Mouse (Mus musculus): ENCODE measurements around the gene Syvn1.

Syvn1 gene

DNA sequence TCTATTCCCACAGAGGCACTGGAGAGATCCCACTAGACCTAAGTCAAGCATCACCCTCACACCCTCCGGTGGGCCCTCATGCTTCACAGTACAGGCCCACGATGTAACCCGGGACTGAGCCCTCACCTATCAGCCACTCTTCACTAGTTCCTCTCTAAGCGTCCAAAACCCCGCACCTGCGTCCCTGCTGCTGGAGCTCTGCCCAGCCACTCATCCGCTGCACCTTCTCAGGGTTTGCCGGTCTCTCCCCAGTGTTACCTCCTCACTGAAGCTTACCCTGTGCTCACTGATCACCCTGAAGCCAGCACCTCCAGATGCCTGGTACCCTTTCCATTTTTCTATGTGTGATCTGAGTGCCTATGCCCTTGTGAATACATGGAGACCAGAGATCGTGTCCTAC, 4.1 kb upstream of the Syvn1 start:
- no peak for DNase-seq (ENCODE audit: low spot score)

- peak; percentile 83 for DNase-seq (ENCODE audit: low spot score)
Measured at GRCm38 (mm10) chr19:6044102-6044501, 2.3 kb upstream of the Syvn1 start.

GRCm38 (mm10) chr19:6045366-6046293, 746 bp upstream of the Syvn1 start:
- DNase-seq (ENCODE audit: low spot score) = no peak

DNA sequence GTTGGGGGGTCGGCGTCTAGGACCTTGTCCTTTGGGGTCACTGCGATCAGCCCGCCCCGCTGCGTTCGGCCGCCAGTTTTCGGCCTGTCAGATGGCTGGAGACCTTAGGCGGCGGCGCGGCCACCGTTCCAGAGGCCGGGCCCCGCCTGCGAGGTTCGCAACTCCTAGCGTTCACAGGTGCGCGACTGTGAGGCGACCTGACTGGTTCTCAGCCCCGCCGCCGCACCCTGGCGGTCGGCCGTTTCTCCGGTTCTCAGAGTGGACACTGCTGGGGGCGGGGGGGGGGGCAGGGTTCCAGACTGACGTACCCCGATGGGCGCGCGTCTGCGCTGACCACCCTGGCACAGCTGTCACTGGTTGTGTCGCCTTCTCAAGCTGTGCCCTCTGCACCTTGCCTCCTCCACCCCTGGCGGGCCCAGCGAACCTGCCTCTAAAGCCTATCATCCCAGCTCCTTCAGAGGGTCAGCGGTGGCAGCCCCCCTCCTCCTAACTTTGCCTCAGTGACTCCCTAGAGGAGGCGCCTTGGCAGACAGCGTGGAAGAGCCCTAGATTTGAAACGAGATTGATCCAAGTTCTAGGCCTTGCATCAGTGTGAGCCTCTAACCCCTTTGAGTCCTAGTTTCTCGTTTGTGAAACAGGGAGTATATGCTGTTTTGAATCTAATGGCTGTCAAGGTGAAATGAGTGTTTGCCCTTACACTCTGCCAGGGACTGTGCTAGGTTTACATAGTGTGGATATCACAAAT, 950 bp downstream of the Syvn1 start:
- DNase-seq (ENCODE audit: low spot score) = peak; percentile 61

GRCm38 (mm10) chr19:6047899-6048166, 1.5 kb downstream of the Syvn1 start:
- no peak for DNase-seq (ENCODE audit: low spot score)

GRCm38 (mm10) chr19:6048681-6049410, 2.5 kb downstream of the Syvn1 start:
- DNase-seq (ENCODE audit: low spot score) = no peak

GRCm38 (mm10) chr19:6052516-6052915, 6.1 kb downstream of the Syvn1 start:
- DNase-seq (ENCODE audit: low spot score) = no peak

DNA sequence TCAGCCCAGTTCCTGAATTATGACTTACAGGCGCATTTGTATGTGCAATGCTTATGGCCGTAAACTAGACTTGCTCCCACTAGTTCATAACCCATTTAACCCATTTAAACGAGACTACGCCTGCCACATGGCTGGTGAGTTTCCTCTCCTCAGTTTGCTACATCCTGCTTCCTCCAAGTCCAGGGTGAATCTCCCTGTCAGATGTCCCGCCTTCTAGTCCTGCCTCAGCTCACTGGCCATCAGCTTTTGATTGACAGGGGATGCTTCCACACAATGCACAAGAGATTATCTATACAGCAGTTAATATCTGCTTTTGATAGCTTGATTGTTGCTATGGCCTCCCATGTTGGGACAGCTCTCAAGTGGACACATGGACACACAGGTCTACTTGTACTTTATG, 7.9 kb downstream of the Syvn1 start:
- peak; percentile 52 for DNase-seq (ENCODE audit: low spot score)

GRCm38 (mm10) chr19:6056696-6057095, 10.3 kb downstream of the Syvn1 start:
- DNase-seq (ENCODE audit: low spot score) = no peak

GRCm38 (mm10) chr19:6057313-6058096, 11.1 kb downstream of the Syvn1 start, which contains the start of the genes Mrpl49 and Fau:
Mrpl49 (minus strand) TSS chr19:6057785.
Fau (plus strand) TSS chr19:6057844.
- peak; percentile 99 for DNase-seq (ENCODE audit: low spot score)

DNA sequence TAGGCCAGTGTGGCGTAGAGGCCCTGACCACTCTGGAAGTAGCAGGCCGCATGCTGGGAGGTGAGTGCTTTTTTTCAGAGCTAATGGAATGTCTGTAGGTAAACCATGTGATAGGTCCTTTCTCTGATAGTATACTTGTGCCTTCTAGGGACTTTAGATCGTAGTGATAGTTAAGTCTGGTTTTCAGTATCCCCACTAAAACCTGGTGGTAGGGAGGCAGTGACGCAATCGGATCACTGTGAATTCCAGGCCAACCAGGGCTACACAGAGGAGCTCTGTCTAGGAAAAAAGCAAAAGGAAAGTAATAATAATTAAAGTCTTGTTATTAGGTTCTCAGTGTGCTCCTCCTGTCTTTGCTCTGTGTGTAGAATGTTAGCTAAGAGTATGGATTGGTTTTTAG, 12.1 kb downstream of the Syvn1 start:
- peak; percentile 51 for DNase-seq (ENCODE audit: low spot score)

DNA sequence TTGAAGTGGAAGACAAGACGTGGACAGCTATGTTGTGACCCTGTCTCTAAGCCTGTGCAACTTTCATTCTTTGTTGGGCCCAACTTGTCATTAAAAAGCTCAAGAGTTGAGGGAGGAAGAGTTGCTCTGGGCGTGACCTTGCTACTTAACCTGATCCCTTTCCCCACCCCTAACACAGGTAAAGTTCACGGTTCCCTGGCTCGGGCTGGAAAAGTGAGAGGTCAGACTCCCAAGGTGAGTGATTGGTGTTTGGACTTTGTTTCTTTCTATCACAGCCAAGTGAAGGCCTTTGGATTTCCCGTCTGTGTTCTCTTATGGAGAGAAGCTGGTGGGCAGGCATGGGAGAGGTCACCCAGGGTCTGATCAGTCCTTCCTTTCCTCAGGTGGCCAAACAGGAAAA, 12.6 kb downstream of the Syvn1 start:
- DNase-seq (ENCODE audit: low spot score) = no peak

DNA sequence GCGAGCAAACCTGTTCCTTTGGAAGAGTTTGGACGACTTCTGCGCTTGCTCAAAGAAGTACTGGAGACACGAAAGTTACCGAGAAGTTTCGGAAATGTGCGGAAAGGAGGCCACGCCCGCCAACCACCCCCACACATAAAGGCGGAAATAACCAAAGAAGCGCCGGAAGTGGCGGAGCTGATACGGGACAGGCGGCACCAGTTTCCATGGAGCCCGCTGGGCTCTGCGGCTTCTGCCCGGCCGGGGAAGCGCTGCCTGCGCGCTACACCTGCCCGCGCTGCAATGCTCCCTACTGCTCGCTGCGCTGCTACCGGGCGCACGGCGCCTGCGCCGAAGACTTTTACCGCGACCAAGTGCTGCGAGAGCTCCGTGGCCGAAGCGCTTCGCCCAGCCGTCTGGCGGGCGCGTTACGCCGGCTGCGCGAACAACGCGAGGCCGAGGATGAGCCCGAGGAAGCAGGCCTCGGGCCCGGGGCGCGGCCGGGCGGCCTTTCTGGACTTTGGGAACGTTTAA, 14.7 kb downstream of the Syvn1 start, which contains the start of gene Znhit2:
Gene Znhit2, plus strand, starts transcription at position 172 of the 513 bp plus-strand sequence.
- DNase-seq (ENCODE audit: low spot score) = peak; percentile 97

DNA sequence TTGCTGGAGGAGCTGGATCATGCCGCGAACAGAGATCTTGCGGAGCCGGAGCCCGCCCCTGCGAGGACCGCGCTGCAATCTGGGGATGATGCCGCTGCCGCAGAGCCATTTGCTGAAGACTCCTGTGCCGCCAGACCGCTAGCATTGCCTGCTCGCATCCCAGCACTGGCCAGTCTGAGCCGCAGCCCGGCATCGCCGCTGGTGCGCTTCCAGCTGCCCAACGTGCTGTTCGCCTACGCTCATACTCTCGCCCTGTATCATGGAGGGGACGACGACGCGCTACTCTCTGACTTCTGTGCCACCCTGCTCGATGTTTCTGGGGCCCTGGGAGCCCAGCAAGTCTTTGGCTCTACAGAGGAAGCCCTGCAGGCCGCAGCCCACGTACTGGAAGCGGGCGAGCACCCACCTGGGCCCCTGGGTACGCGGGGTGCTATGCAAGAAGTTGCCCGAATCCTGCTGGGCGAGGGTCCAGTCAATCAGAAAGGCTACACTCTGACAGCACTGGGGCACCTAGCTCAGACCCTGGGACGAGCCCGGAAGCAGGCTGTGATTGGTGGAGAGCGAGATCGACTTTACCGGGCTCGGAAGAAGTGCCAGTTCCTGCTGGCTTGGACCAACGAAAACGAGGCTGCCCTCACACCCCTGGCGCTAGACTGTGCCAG, 15.4 kb downstream of the Syvn1 start:
- DNase-seq (ENCODE audit: low spot score) = peak; percentile 66

GRCm38 (mm10) chr19:6062418-6062817, 16.0 kb downstream of the Syvn1 start:
- DNase-seq (ENCODE audit: low spot score) = no peak

GRCm38 (mm10) chr19:6063081-6063480, 16.7 kb downstream of the Syvn1 start:
- no peak for DNase-seq (ENCODE audit: low spot score)

- no peak for DNase-seq (ENCODE audit: low spot score)
Measured at GRCm38 (mm10) chr19:6066571-6066970, 20.2 kb downstream of the Syvn1 start.

GRCm38 (mm10) chr19:6067011-6067723, 20.8 kb downstream of the Syvn1 start:
- peak; percentile 90 for DNase-seq (ENCODE audit: low spot score)

DNA sequence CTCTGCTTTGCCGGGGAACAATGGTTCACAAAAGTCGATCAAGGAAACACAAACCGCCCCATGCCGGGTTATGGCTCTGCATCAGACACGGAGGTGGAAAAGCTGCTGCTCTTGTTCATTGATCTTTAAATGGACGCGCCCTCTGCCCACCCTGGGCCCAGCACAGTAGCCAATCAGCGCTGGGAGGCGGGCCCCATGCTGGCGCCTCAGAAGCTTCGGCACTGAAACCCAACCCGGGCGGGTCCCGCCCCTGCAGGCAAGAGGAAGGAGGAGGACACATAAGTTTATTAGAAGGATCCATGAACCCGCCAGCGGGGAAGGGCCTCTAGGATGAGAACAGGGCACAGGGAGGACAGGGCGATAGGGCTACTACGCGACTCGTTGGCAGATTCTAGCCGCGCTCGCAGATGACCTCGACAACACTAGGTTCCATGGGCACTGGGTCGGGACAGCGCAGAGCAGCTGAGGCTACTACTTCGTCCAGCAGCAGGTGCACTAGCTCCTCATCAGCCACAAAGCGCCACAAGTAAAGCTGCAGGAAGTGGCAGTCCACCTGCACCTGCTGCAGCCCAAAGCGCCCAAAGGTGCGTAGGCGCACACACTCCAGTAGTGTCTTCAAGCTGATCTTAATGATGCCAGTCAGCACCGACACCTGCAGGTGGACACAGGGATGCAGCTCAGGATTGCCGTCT, 21.5 kb downstream of the Syvn1 start, which contains the start of gene Tm7sf2:
Gene Tm7sf2, minus strand, starts transcription at position 650 of the 692 bp plus-strand sequence.
- peak; percentile 91 for DNase-seq (ENCODE audit: low spot score)
